Mouse (Mus musculus) thymus, adult 2 months (tissue): Measurements from ENCODE around the gene Arhgap24.

Source experiments
- CTCF ChIP-seq: fragments of 200-500 bp; IDR thresholded peaks from 2 replicates; pipeline ENCODE4 v1.5.1; 2012; ENCODE audit warnings: mild to moderate bottlenecking, control low read depth, low read length, moderate library complexity, borderline replicate concordance; ENCODE audit not compliant: control insufficient read depth, poor library complexity, insufficient read depth; ENCODE audit errors: extremely low read depth
- POLR2A ChIP-seq: fragments of 200-500 bp; IDR thresholded peaks from 2 replicates; pipeline ENCODE4 v1.6.1; 2012; ENCODE audit warnings: mild to moderate bottlenecking, low read length, control low read depth, moderate library complexity; ENCODE audit not compliant: control insufficient read depth, poor library complexity, insufficient read depth; ENCODE audit errors: extremely low read depth

GRCm38 (mm10) chr5:102563971-102564370 lies 82.8 kb downstream of the Arhgap24 start:
- TF ChIP-seq CTCF (no peak), POLR2A (no peak)
